ENCODE assay signal across 16 mouse cellular contexts in the genomic region with DNA sequence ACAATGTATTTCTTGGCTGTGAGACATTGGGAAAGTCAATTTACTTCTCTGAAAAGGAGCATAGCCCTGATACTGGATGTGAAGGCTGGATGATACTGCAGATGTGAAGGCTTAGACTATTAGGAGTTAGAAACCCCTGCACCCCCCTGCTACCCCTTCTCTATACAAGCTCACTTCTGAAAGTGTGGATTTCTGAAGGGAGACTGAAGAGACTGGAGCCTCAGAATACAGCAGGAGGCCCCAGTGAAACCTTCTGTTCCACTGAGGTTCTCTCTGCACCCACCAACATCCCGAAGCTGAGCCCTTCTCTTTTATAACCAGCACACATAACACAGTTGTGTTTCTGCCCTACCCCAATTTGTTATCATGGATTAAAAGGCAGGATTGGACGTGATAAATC.
"Had no signal": no experiment of that assay in that cellular context is flagged by ENCODE, and none has a peak within 500 bp of the region (broad histone marks: within the 10 kb centered on the region; RNA-seq: fewer than 3 reads in every experiment).

No protein-coding gene starts in this region.

- H3K9me3 ChIP-seq: neural tube, embryonic 13.5 days; neural tube, embryonic 15.5 days; stomach, embryonic 15.5 days had no signal

- H3K4me3 ChIP-seq: neural tube, embryonic 13.5 days; neural tube, embryonic 15.5 days; stomach, embryonic 15.5 days had no signal

- H3K4me2 ChIP-seq: neural tube, embryonic 13.5 days; neural tube, embryonic 15.5 days; stomach, embryonic 15.5 days had no signal

- H3K36me3 ChIP-seq: neural tube, embryonic 13.5 days; neural tube, embryonic 15.5 days; stomach, embryonic 15.5 days had no signal

- H3K27me3 ChIP-seq: stomach, embryonic 15.5 days had no signal

- DNase-seq: retina, postnatal 1 day; right cerebral cortex, adult 18-20 months; right cerebral cortex, postnatal 14 days; right cerebral cortex, postnatal 25 days; right cerebral cortex, postnatal 4 days; spleen, adult 18-20 months; thymus, adult 18-20 months; thymus, adult 2 months; thymus, postnatal 14 days; thymus, postnatal 25 days; thymus, postnatal 36 days; thymus, postnatal 4 days had no signal

- H3K9ac ChIP-seq: neural tube, embryonic 13.5 days; neural tube, embryonic 15.5 days; stomach, embryonic 15.5 days had no signal

- H3K4me1 ChIP-seq: neural tube, embryonic 13.5 days; neural tube, embryonic 15.5 days; stomach, embryonic 15.5 days had no signal

- H3K27ac ChIP-seq: neural tube, embryonic 13.5 days; neural tube, embryonic 15.5 days; stomach, embryonic 15.5 days; stomach, postnatal 0 days had no signal
